Mouse (Mus musculus): ENCODE results near the gene Apobec3.

GRCm38 (mm10) chr15:79946790-79947189 is 55.3 kb downstream of the Apobec3 start:
- peak; percentile 40 for TF ChIP-seq CTCF (IDR thresholded peaks at IDR 0.05; ENCODE audit: low read depth, low read length)
- no peak for TF ChIP-seq POLR2A (IDR thresholded peaks at IDR 0.05; ENCODE audit: borderline replicate concordance, low read depth, low read length)

Measured in bone marrow macrophage, adult 2 months (primary cell).